Mouse (Mus musculus) hindbrain, embryonic 16.5 days (tissue): Measurements from ENCODE around the gene Smpdl3b. TPM values are rescaled to one million over a fixed set of nuclear protein-coding genes. Genes with fewer than 3 reads are reported as not detected.

Experiments used
- ATAC-seq: fragments of 200-750 bp; cut with Nextera tagmentation; 2 replicates; pipeline ENCODE4 v1.8.0; 2017; ENCODE audit warnings: moderate TSS enrichment, moderate library complexity
- H3K27ac ChIP-seq: fragments of 300-500 bp; sonication (generic); 2 replicates; pipeline ENCODE4 v1.5.1; 2014; ENCODE audit warnings: low read depth, mild to moderate bottlenecking, control low read depth, low read length, moderate library complexity
- H3K27me3 ChIP-seq: fragments of 300-500 bp; sonication (generic); replicated peaks from 2 replicates; pipeline ENCODE4 v1.6.1; 2014; ENCODE audit warnings: low read length; ENCODE audit not compliant: control insufficient read depth, insufficient read depth
- H3K36me3 ChIP-seq: fragments of 300-500 bp; sonication (generic); 2 replicates; pipeline ENCODE4 v1.6.1; 2014; ENCODE audit warnings: mild to moderate bottlenecking, low read length, moderate library complexity, mixed read lengths; ENCODE audit not compliant: control insufficient read depth, insufficient read depth
- H3K4me1 ChIP-seq: fragments of 300-500 bp; sonication (generic); 2 replicates; pipeline ENCODE4 v1.6.1; 2014; ENCODE audit warnings: low read depth, low read length; ENCODE audit not compliant: control insufficient read depth, insufficient read depth
- H3K4me2 ChIP-seq: fragments of 300-500 bp; sonication (generic); 2 replicates; pipeline ENCODE4 v1.6.1; 2014; ENCODE audit warnings: mild to moderate bottlenecking, low read length, control low read depth, moderate library complexity
- H3K4me3 ChIP-seq: fragments of 300-500 bp; sonication (generic); 2 replicates; pipeline ENCODE4 v1.5.1; 2014; ENCODE audit warnings: mild to moderate bottlenecking, low read length, control low read depth, moderate library complexity
- H3K9ac ChIP-seq: fragments of 300-500 bp; sonication (generic); 2 replicates; pipeline ENCODE4 v1.6.1; 2014; ENCODE audit warnings: low read depth, mild to moderate bottlenecking, control low read depth, low read length, moderate library complexity
- H3K9me3 ChIP-seq: fragments of 300-500 bp; sonication (generic); 2 replicates; pipeline ENCODE4 v1.6.1; 2014; ENCODE audit warnings: mild to moderate bottlenecking, low read length, moderate library complexity; ENCODE audit not compliant: control insufficient read depth
- WGBS: fragments of 180-500 bp; shearing (Covaris S2); extraction: QIAGEN DNeasy Blood & Tissue Kit; methylation state at CpG from one replicate; pipeline ENCODE4 v1.1.7; 2014; 5-methylcytosine and 5-hydroxymethylcytosine counted together
- polyA plus RNA-seq: library from polyadenylated mRNA; unstranded; fragments of >200 nt; fragmentation: Nextera tagmentation; extraction: Ambion mirVana; gene quantifications from 2 replicates; pipeline ENCODE4 v1.2.1, GENCODE M21; 2015

Gene Smpdl3b
- polyA plus RNA-seq, 1 experiment from 2014 or later = 0.64 TPM

GRCm38 (mm10) chr4:132789731-132790130 lies 32.7 kb upstream of the Smpdl3b start:
- 87% methylated on average over 8 of the region's 8 CpGs for WGBS
- H3K9me3 ChIP-seq = no peaks in the 10 kb centered on the region
- H3K27ac ChIP-seq = no peak overlapping the region
- no peak overlapping the region for H3K9ac ChIP-seq
- H3K36me3 ChIP-seq = no peaks in the 10 kb centered on the region
- no peak overlapping the region for H3K4me3 ChIP-seq
- no peak overlapping the region for H3K4me2 ChIP-seq
- ATAC-seq = no peak
- H3K27me3 ChIP-seq = peaks cover 3% of the 10 kb centered on the region
- H3K4me1 ChIP-seq = no peaks in the 10 kb centered on the region

- Histone ChIP-seq H3K4me3 (no peak overlapping the region), H3K4me1 (no peaks in the 10 kb centered on the region), H3K36me3 (no peaks in the 10 kb centered on the region), H3K27ac (no peak overlapping the region), H3K9me3 (no peaks in the 10 kb centered on the region), H3K27me3 (no peaks in the 10 kb centered on the region), H3K9ac (no peak overlapping the region), H3K4me2 (no peak overlapping the region)
- WGBS = 92% methylated on average over 13 of the region's 13 CpGs
- ATAC-seq = no peak
These were observed 28.2 kb upstream of the Smpdl3b start for GRCm38 (mm10) chr4:132785228-132785627.

- ATAC-seq = no peak
- H3K27ac ChIP-seq = no peak overlapping the region
- WGBS = 90% methylated on average over 2 of the region's 2 CpGs
These were observed 26.7 kb upstream of the Smpdl3b start for GRCm38 (mm10) chr4:132783732-132784131.

DNA sequence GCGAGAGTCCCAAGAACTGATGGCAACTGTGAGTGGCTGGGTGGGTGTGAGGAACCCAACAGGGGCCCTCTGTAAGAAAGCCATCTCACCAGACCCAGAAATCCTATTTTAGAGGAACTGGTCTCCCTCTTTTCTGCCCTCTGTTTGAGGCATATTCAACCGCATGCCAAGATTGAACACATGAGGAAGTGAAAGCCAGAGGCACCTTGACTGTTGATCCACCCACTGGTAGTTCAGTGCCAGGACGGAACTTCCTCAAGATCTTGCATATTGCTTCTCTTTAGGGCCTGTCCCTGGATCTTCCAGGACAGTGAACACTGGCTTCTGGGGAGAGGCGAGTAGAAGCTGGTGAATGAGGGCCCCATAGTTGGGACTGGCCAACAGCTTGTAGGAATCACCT lies 23.2 kb upstream of the Smpdl3b start:
- no peak overlapping the region for H3K4me3 ChIP-seq
- no peak overlapping the region for H3K4me2 ChIP-seq
- H3K4me1 ChIP-seq = no peaks in the 10 kb centered on the region
- ATAC-seq = no peak
- peaks cover 25% of the 10 kb centered on the region for H3K36me3 ChIP-seq
- 94% methylated on average over 4 of the region's 4 CpGs for WGBS
- no peaks in the 10 kb centered on the region for H3K9me3 ChIP-seq
- H3K27ac ChIP-seq = no peak overlapping the region
- no peak overlapping the region for H3K9ac ChIP-seq
- H3K27me3 ChIP-seq = no peaks in the 10 kb centered on the region

More at GRCm38 (mm10) chr4:132783732-132784131, 26.7 kb upstream of the Smpdl3b start:
- H3K4me3 ChIP-seq = no peak overlapping the region
- H3K27me3 ChIP-seq = no peaks in the 10 kb centered on the region
- H3K4me1 ChIP-seq = no peaks in the 10 kb centered on the region
- no peak overlapping the region for H3K9ac ChIP-seq
- H3K4me2 ChIP-seq = no peak overlapping the region
- H3K36me3 ChIP-seq = peaks cover 4% of the 10 kb centered on the region; the same call in 1 of the 2 replicates
- no peaks in the 10 kb centered on the region for H3K9me3 ChIP-seq

DNA sequence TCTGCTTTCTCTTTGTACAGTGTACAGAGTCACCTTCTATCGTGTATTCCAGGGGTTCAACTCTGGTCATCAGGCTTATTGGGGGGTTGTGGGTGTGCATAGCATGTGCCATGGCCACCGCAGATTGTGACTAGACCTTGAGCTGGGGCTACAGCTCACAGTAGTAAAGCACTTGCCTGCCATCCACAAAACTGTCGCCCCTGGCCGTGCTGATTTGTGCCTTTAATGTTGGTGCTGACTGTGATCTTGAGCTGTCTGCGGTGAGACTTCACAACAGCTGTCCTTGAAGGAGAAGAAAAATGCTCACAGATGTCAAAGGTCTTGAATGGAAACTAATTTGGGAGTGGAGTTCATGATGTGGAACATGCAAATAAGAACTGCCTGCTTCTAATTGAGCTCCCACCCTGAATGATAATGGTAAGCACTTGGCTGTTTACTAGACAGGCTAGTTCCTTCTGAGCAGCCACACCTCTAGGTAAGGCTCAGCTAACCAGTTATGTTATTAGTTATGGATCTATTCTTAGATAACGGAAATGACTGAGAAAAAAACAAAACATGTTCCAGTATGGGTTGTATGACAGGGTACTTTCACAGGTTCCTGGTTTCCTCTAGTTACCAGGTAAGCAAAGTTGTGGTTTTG lies 21.6 kb upstream of the Smpdl3b start:
- no peak for ATAC-seq
- WGBS = 88% methylated on average over 6 of the region's 6 CpGs
- peaks cover 31% of the 10 kb centered on the region for H3K36me3 ChIP-seq

DNA sequence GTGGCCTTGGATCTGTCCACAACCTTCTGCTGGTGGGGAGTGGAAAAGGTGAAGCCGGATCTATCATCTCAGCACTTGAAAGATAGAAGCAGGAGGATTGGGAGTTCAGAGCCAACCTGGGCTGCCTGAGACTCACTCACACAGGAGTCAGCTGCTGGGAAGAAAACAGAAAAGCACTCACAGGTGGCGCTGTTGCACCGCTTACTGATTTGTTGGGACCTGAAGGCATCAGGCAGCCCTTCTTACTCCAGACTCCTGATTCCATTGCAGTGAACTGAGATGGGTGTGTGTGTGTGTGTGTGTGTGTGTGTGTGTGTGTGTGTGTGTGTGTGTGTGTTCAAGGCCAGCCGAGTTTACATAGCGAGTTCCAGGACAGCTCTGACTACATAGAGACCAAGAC lies 19.7 kb upstream of the Smpdl3b start:
- 92% methylated on average over 5 of the region's 5 CpGs for WGBS
- H3K4me1 ChIP-seq = no peaks in the 10 kb centered on the region
- H3K9ac ChIP-seq = no peak overlapping the region
- no peaks in the 10 kb centered on the region for H3K27me3 ChIP-seq
- H3K4me2 ChIP-seq = no peak overlapping the region
- H3K9me3 ChIP-seq = no peaks in the 10 kb centered on the region
- no peak for ATAC-seq
- no peak overlapping the region for H3K27ac ChIP-seq
- peaks cover 39% of the 10 kb centered on the region for H3K36me3 ChIP-seq
- H3K4me3 ChIP-seq = no peak overlapping the region

More for the DNA sequence above, 21.6 kb upstream of the Smpdl3b start:
- no peak overlapping the region for H3K4me2 ChIP-seq
- H3K27me3 ChIP-seq = no peaks in the 10 kb centered on the region
- H3K4me3 ChIP-seq = no peak overlapping the region
- H3K9ac ChIP-seq = no peak overlapping the region
- no peaks in the 10 kb centered on the region for H3K4me1 ChIP-seq
- no peaks in the 10 kb centered on the region for H3K9me3 ChIP-seq
- H3K27ac ChIP-seq = no peak overlapping the region

GRCm38 (mm10) chr4:132774905-132775304 lies 17.9 kb upstream of the Smpdl3b start:
- no peak for ATAC-seq
- H3K4me3 ChIP-seq = no peak overlapping the region
- no peaks in the 10 kb centered on the region for H3K9me3 ChIP-seq
- H3K9ac ChIP-seq = no peak overlapping the region
- H3K4me2 ChIP-seq = no peak overlapping the region
- H3K36me3 ChIP-seq = peaks cover 39% of the 10 kb centered on the region
- H3K27ac ChIP-seq = no peak overlapping the region
- no peaks in the 10 kb centered on the region for H3K4me1 ChIP-seq
- WGBS = 91% methylated on average over 3 of the region's 3 CpGs
- H3K27me3 ChIP-seq = no peaks in the 10 kb centered on the region

DNA sequence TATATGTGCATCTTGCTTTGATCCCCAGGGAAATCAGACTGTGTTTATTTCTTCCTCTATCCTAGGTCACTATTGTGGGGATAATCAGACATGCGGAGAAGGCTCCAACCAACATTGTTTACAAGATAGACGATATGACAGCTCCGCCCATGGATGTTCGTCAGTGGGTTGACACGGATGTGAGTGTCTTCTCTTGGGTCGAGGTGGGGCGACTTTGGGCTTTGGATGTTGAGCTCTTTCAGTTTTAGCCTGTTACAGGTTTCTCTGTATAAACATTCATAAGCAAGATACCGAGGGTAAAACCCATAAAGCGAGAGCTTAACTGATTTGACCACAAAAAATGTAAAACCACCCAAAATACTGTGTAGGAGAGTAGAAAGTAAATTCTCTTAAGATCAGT lies 14.7 kb upstream of the Smpdl3b start:
- peaks cover 7% of the 10 kb centered on the region for H3K4me1 ChIP-seq
- H3K27ac ChIP-seq = no peak overlapping the region
- H3K36me3 ChIP-seq = peaks cover 23% of the 10 kb centered on the region
- ATAC-seq = no peak
- H3K27me3 ChIP-seq = no peaks in the 10 kb centered on the region
- H3K4me2 ChIP-seq = no peak overlapping the region
- no peak overlapping the region for H3K4me3 ChIP-seq
- H3K9ac ChIP-seq = no peak overlapping the region
- no peaks in the 10 kb centered on the region for H3K9me3 ChIP-seq
- 92% methylated on average over 9 of the region's 9 CpGs for WGBS

GRCm38 (mm10) chr4:132767914-132768876 lies 11.1 kb upstream of the Smpdl3b start, which contains the start of gene Rpa2:
Gene Rpa2, plus strand, starts transcription at chr4:132768332.
- WGBS = under 1% methylated on average over 56 of the region's 71 CpGs
- Histone ChIP-seq H3K4me2 (peak within 1 kb of the TSS; percentile 89), H3K27me3 (no peaks in the 10 kb centered on the region), H3K9ac (peak within 1 kb of the TSS; percentile 71), H3K36me3 (peaks cover 6% of the 10 kb centered on the region; the same call in 1 of the 2 replicates), H3K4me1 (peaks cover 7% of the 10 kb centered on the region), H3K27ac (peak within 1 kb of the TSS; percentile 40; the same call in 1 of the 2 replicates), H3K9me3 (no peaks in the 10 kb centered on the region), H3K4me3 (peak within 1 kb of the TSS; percentile 86)
- ATAC-seq = peak; percentile 99
